Mouse (Mus musculus) ES-E14 (cell line): Measurements from ENCODE around the gene Cdkn2d. TPM values are rescaled to one million over a fixed set of nuclear protein-coding genes. Genes with fewer than 3 reads are reported as not detected.

ENCODE experiments used
- DNase-seq: peaks from one replicate; pipeline ENCODE4 v3.0.0-alpha.2; 2013; ENCODE audit warnings: low read depth, low spot score
- H3K27ac ChIP-seq: 2 replicates; pipeline ENCODE4 v1.5.1; 2012; ENCODE audit warnings: low read depth, mild to moderate bottlenecking, low read length, moderate library complexity, mixed read lengths; ENCODE audit not compliant: poor library complexity, insufficient read depth, severe bottlenecking
- H3K36me3 ChIP-seq: 2 replicates; pipeline ENCODE4 v1.6.1; 2012; ENCODE audit warnings: mild to moderate bottlenecking, low read length, moderate library complexity, mixed read lengths; ENCODE audit not compliant: control insufficient read depth, poor library complexity, insufficient read depth, severe bottlenecking
- H3K4me1 ChIP-seq, 2 experiments: fragments of 150-350 bp in 1 of 2; sonication (generic) in 1 of 2; 2 replicates each; pipeline ENCODE4 v1.6.1; 2012; ENCODE audit warnings: low read length in 2 of 2, mild to moderate bottlenecking in 1 of 2, mixed read lengths in 1 of 2; ENCODE audit not compliant: control insufficient read depth in 2 of 2, insufficient read depth in 2 of 2, poor library complexity in 1 of 2
- H3K4me3 ChIP-seq, 2 experiments: fragments of 150-350 bp in 1 of 2; sonication (generic) in 1 of 2; 2 replicates each; pipeline ENCODE4 v1.5.1; 2012; ENCODE audit warnings: low read length in 2 of 2, low read depth in 1 of 2, mild to moderate bottlenecking in 1 of 2, mixed read lengths in 1 of 2; ENCODE audit not compliant: insufficient read depth in 1 of 2, poor library complexity in 1 of 2, severe bottlenecking in 1 of 2
- H3K9ac ChIP-seq: 2 replicates; pipeline ENCODE4 v1.6.1; 2012; ENCODE audit warnings: low read depth, mild to moderate bottlenecking, low read length, mixed read lengths; ENCODE audit not compliant: poor library complexity, insufficient read depth, severe bottlenecking
- H3K9me3 ChIP-seq: fragments of 150-350 bp; sonication (generic); 2 replicates; pipeline ENCODE4 v1.6.1; 2012; ENCODE audit warnings: low read depth, mild to moderate bottlenecking, low read length; ENCODE audit not compliant: control insufficient read depth, insufficient read depth
- CHD2 ChIP-seq: IDR thresholded peaks from 2 replicates; pipeline ENCODE4 v1.6.1; 2014; ENCODE audit warnings: mild to moderate bottlenecking, low read depth, low read length, inconsistent platforms
- HCFC1 ChIP-seq: IDR thresholded peaks from 2 replicates; pipeline ENCODE4 v1.6.1; 2012; ENCODE audit warnings: low read length, inconsistent platforms, borderline replicate concordance; ENCODE audit not compliant: insufficient read depth
- MAFK ChIP-seq: IDR thresholded peaks from 2 replicates; pipeline ENCODE4 v1.6.1; 2014; ENCODE audit warnings: mild to moderate bottlenecking, low read depth, low read length, inconsistent platforms; ENCODE audit not compliant: insufficient read depth
- ZC3H11A ChIP-seq: IDR thresholded peaks from 2 replicates; pipeline ENCODE4 v1.6.1; 2012; ENCODE audit warnings: low read depth, mild to moderate bottlenecking, inconsistent platforms, low read length, borderline replicate concordance
- ZNF384 ChIP-seq: IDR thresholded peaks from 2 replicates; pipeline ENCODE4 v1.6.1; 2012; ENCODE audit warnings: low read depth, low read length, inconsistent platforms
- in situ Hi-C, 2 experiments: fragments of 600-800 bp; cut with MboI; formaldehyde crosslinking; loops; one replicate each; pipeline ENCODE4 v1.15.1; 2025; ENCODE audit warnings: low sequenced_read_pairs in 2 of 2, inconsistent platforms in 1 of 2; ENCODE audit not compliant: unreplicated experiment in 2 of 2
- total RNA-seq: library from RNA; depleted of rRNA; stranded (reverse); fragments of 300-350 nt; gene quantifications from 2 replicates; pipeline ENCODE4 v1.2.3, GENCODE M21; 2012

The Cdkn2d gene
- total RNA-seq, 1 experiment = 12.7 TPM

- no peak within 1 kb of the TSS for H3K27ac ChIP-seq
- in situ Hi-C loops = no loop called here
These were observed 29.7 kb upstream of the Cdkn2d start, which contains the start of gene Slc44a2 for GRCm38 (mm10) chr9:21320619-21321512. Gene Slc44a2 (plus strand): TSS chr9:21320698.

GRCm38 (mm10) chr9:21320280-21320618 lies 29.0 kb upstream of the Cdkn2d start:
- Histone ChIP-seq H3K4me3 (peak overlapping the region in 1 of 2 experiments; percentile 83; a peak in 2 of 4 replicates), H3K36me3 (no peaks in the 10 kb centered on the region), H3K9ac (no peak overlapping the region), H3K27ac (no peak overlapping the region), H3K4me1 (peaks cover 7 to 18% of the 10 kb centered on the region in 2 experiments), H3K9me3 (no peaks in the 10 kb centered on the region)
- TF ChIP-seq ZNF384 (no peak), MAFK (no peak), HCFC1 (no peak), CHD2 (no peak), ZC3H11A (no peak)
- no peak for DNase-seq
- in situ Hi-C loops = no loop called here

More at GRCm38 (mm10) chr9:21320619-21321512, 29.7 kb upstream of the Cdkn2d start, which contains the start of gene Slc44a2:
- TF ChIP-seq MAFK = no peak
- TF ChIP-seq ZC3H11A = no peak
- TF ChIP-seq ZNF384 = no peak
- TF ChIP-seq CHD2 = no peak
- TF ChIP-seq HCFC1 = no peak
- Histone ChIP-seq H3K36me3 (no peaks in the 10 kb centered on the region), H3K4me1 (peaks cover 4 to 13% of the 10 kb centered on the region in 2 experiments), H3K9me3 (no peaks in the 10 kb centered on the region), H3K4me3 (peak within 1 kb of the TSS; percentile 74 to 83), H3K9ac (peak within 1 kb of the TSS; percentile 65)
- DNase-seq = peak; percentile 69

- Histone ChIP-seq H3K4me3 (no peak overlapping the region), H3K27ac (no peak overlapping the region), H3K4me1 (peaks cover 7 to 20% of the 10 kb centered on the region in 2 experiments), H3K9ac (no peak overlapping the region), H3K36me3 (no peaks in the 10 kb centered on the region), H3K9me3 (no peaks in the 10 kb centered on the region)
- in situ Hi-C loops = no loop called here
- no peak for DNase-seq
- TF ChIP-seq ZNF384 (no peak), MAFK (no peak), CHD2 (no peak), ZC3H11A (no peak), HCFC1 (no peak)
These were observed 28.3 kb upstream of the Cdkn2d start for GRCm38 (mm10) chr9:21319503-21319902.

GRCm38 (mm10) chr9:21318792-21319191 lies 27.6 kb upstream of the Cdkn2d start:
- H3K36me3 ChIP-seq = no peaks in the 10 kb centered on the region
- no peak for DNase-seq
- no peak for TF ChIP-seq CHD2
- no peak for TF ChIP-seq HCFC1
- TF ChIP-seq MAFK = no peak
- no peak for TF ChIP-seq ZNF384
- no peak for TF ChIP-seq ZC3H11A
- H3K27ac ChIP-seq = no peak overlapping the region
- in situ Hi-C loops = no loop called here
- H3K4me3 ChIP-seq = no peak overlapping the region
- peaks cover 7 to 18% of the 10 kb centered on the region in 2 experiments for H3K4me1 ChIP-seq
- no peaks in the 10 kb centered on the region for H3K9me3 ChIP-seq
- no peak overlapping the region for H3K9ac ChIP-seq
